Mouse (Mus musculus): ENCODE measurements at regions not wholly inside any gene's neighbourhood (a gene's known extent, or its start where the extent isn't known, plus 50 kb on each side); places are given as distances from the start of the nearest gene placed in this dataset.

- Histone ChIP-seq H3K4me3 (ENCODE audit: control insufficient read depth in 1 of 2, insufficient read depth in 1 of 2, low read depth in 2 of 2, low read length in 2 of 2) (no peak overlapping the region), H3K9me3 (replicated peaks; ENCODE audit: insufficient read depth, low read length) (no peaks in the 10 kb centered on the region), H3K79me2 (ENCODE audit: control insufficient read depth, insufficient read depth, low read length, poor library complexity) (no peaks in the 10 kb centered on the region), H3K36me3 (ENCODE audit: control insufficient read depth in 1 of 2, insufficient read depth in 2 of 2, low read length in 2 of 2) (no peaks in the 10 kb centered on the region), H3K4me1 (ENCODE audit: control insufficient read depth in 1 of 2, insufficient read depth in 2 of 2, low read length in 2 of 2) (no peaks in the 10 kb centered on the region), H3K27me3 (ENCODE audit: control insufficient read depth in 1 of 2, insufficient read depth in 2 of 2, low read length in 2 of 2) (no peaks in the 10 kb centered on the region), H3K9ac (ENCODE audit: control insufficient read depth, low read depth, low read length, poor library complexity, severe bottlenecking) (no peak overlapping the region), H3K27ac (ENCODE audit: control insufficient read depth, low read depth, low read length) (no peak overlapping the region)
- TF ChIP-seq TCF12 (IDR thresholded peaks at IDR 0.05; ENCODE audit: low read depth, low read length) (no peak), MYC (IDR thresholded peaks at IDR 0.05; ENCODE audit: low read depth, low read length) (no peak), RCOR1 (IDR thresholded peaks at IDR 0.05; ENCODE audit: low read depth, low read length) (no peak), MAFK (IDR thresholded peaks at IDR 0.05; ENCODE audit: borderline replicate concordance, low read depth, low read length) (no peak), SMC3 (IDR thresholded peaks at IDR 0.05; ENCODE audit: low read depth, low read length) (no peak), UBTF (IDR thresholded peaks at IDR 0.05; ENCODE audit: borderline replicate concordance, insufficient read depth, low read depth, low read length) (no peak), SIN3A (IDR thresholded peaks at IDR 0.05; ENCODE audit: low read length) (no peak), TAL1 (IDR thresholded peaks at IDR 0.05; ENCODE audit: low read length) (no peak), POLR2AphosphoS2 (IDR thresholded peaks at IDR 0.05; ENCODE audit: low read length) (no peak), CHD2 (IDR thresholded peaks at IDR 0.05; ENCODE audit: low read length) (no peak)
- DNase-seq (ENCODE audit: low read depth, low spot score): no peak
Measured at GRCm38 (mm10) chr9:46938628-46939027, 59.9 kb upstream of the Gm4791 start.

- Histone ChIP-seq H3K4me3 (ENCODE audit: control insufficient read depth in 1 of 2, insufficient read depth in 1 of 2, low read depth in 2 of 2, low read length in 2 of 2) (no peak overlapping the region), H3K27me3 (ENCODE audit: control insufficient read depth in 1 of 2, insufficient read depth in 2 of 2, low read length in 2 of 2) (no peaks in the 10 kb centered on the region), H3K79me2 (ENCODE audit: control insufficient read depth, insufficient read depth, low read length, poor library complexity) (no peaks in the 10 kb centered on the region), H3K9ac (ENCODE audit: control insufficient read depth, low read depth, low read length, poor library complexity, severe bottlenecking) (no peak overlapping the region), H3K4me1 (ENCODE audit: control insufficient read depth in 1 of 2, insufficient read depth in 2 of 2, low read length in 2 of 2) (no peaks in the 10 kb centered on the region), H3K27ac (ENCODE audit: control insufficient read depth, low read depth, low read length) (no peak overlapping the region), H3K9me3 (replicated peaks; ENCODE audit: insufficient read depth, low read length) (no peaks in the 10 kb centered on the region), H3K36me3 (ENCODE audit: control insufficient read depth in 1 of 2, insufficient read depth in 2 of 2, low read length in 2 of 2) (no peaks in the 10 kb centered on the region)
- DNase-seq (ENCODE audit: low read depth, low spot score): peak; percentile 9
- TF ChIP-seq RAD21 (IDR thresholded peaks at IDR 0.05; ENCODE audit: low read depth, low read length) (no peak), CHD2 (IDR thresholded peaks at IDR 0.05; ENCODE audit: low read length) (no peak), MXI1 (IDR thresholded peaks at IDR 0.05; ENCODE audit: low read depth, low read length) (no peak), USF2 (IDR thresholded peaks at IDR 0.05; ENCODE audit: borderline replicate concordance in 1 of 2, insufficient read depth in 1 of 2, low read depth in 1 of 2, low read length in 2 of 2) (no peak), MAX (IDR thresholded peaks at IDR 0.05; ENCODE audit: low read length) (no peak), HCFC1 (IDR thresholded peaks at IDR 0.05; ENCODE audit: low read depth, low read length) (no peak), TAL1 (IDR thresholded peaks at IDR 0.05; ENCODE audit: low read length) (no peak), RCOR1 (IDR thresholded peaks at IDR 0.05; ENCODE audit: low read depth, low read length) (no peak), UBTF (IDR thresholded peaks at IDR 0.05; ENCODE audit: borderline replicate concordance, insufficient read depth, low read depth, low read length) (no peak), POLR2A (IDR thresholded peaks at IDR 0.05; ENCODE audit: control insufficient read depth in 1 of 2, insufficient read depth in 1 of 2, low read depth in 1 of 2, low read length in 2 of 2, poor library complexity in 1 of 2) (no peak), GATA1 (IDR thresholded peaks at IDR 0.05; ENCODE audit: low read depth, low read length) (no peak), MYB (IDR thresholded peaks at IDR 0.05; ENCODE audit: low read depth, low read length) (no peak), CHD1 (IDR thresholded peaks at IDR 0.05; ENCODE audit: low read depth, low read length) (no peak), CTCF (IDR thresholded peaks at IDR 0.05 in 2 of 3, conservative IDR thresholded peaks at IDR 0.05 in 1 of 3; ENCODE audit: control insufficient read depth in 1 of 3, insufficient read depth in 1 of 3, low read depth in 2 of 3, low read length in 3 of 3, poor library complexity in 1 of 3, severe bottlenecking in 1 of 3) (no peak), NRF1 (IDR thresholded peaks at IDR 0.05; ENCODE audit: insufficient read depth, low read depth, low read length, poor library complexity, severe bottlenecking) (no peak)
Measured at GRCm38 (mm10) chr9:46925641-46926040, 72.9 kb upstream of the Gm4791 start.

All from MEL (cell line).